Mouse (Mus musculus) CD8-positive naive resting alpha-beta T cell, adult 2 months (primary cell): ENCODE measurements around the gene Srprb.
A peak's percentile ranks its signal among the peaks of the same experiment; 100 is the strongest.
"Not testable (repeated sequence)": the region's sequence is repeated elsewhere in the genome, so short reads cannot be mapped to it uniquely, and the experiment has no call there.

ENCODE experiments used
- DNase-seq, 2 experiments: peaks; one replicate each; pipeline ENCODE4 v3.0.0; 2022; ENCODE audit warnings: low read depth in 2 of 2, low spot score in 2 of 2

Srprb gene

GRCm38 (mm10) chr9:103212654-103213420 is 10.9 kb upstream of the Srprb start:
- no peak for DNase-seq

- DNase-seq = no peak
Observed at GRCm38 (mm10) chr9:103208802-103209423, 7.0 kb upstream of the Srprb start.

- DNase-seq = peak; percentile 69 to 72
Observed at GRCm38 (mm10) chr9:103207846-103208245, 5.9 kb upstream of the Srprb start.

GRCm38 (mm10) chr9:103205786-103206185 is 3.8 kb upstream of the Srprb start:
- DNase-seq = no peak

GRCm38 (mm10) chr9:103188416-103188815 is 13.5 kb downstream of the Srprb start:
- DNase-seq = no peak

- no peak for DNase-seq
Observed at GRCm38 (mm10) chr9:103186747-103187146, 15.2 kb downstream of the Srprb start.

GRCm38 (mm10) chr9:103185946-103186345 is 16.0 kb downstream of the Srprb start:
- DNase-seq = no peak

GRCm38 (mm10) chr9:103184855-103185254 is 17.1 kb downstream of the Srprb start:
- DNase-seq = no peak

GRCm38 (mm10) chr9:103181886-103182285 is 20.1 kb downstream of the Srprb start:
- DNase-seq = no peak

GRCm38 (mm10) chr9:103180807-103181565 is 21.0 kb downstream of the Srprb start:
- DNase-seq = peak; percentile 35 to 39

GRCm38 (mm10) chr9:103180303-103180702 is 21.6 kb downstream of the Srprb start:
- no peak for DNase-seq

- no peak for DNase-seq
Observed at GRCm38 (mm10) chr9:103175692-103176091, 26.2 kb downstream of the Srprb start.

GRCm38 (mm10) chr9:103174771-103175519 is 27.0 kb downstream of the Srprb start:
- no peak for DNase-seq

- DNase-seq = no peak
Observed at GRCm38 (mm10) chr9:103168771-103169170, 33.2 kb downstream of the Srprb start.

- DNase-seq = no peak
Observed at GRCm38 (mm10) chr9:103168046-103168445, 33.9 kb downstream of the Srprb start.

- DNase-seq = no peak
Observed at GRCm38 (mm10) chr9:103163806-103164205, 38.1 kb downstream of the Srprb start.

GRCm38 (mm10) chr9:103155158-103155557 is 46.8 kb downstream of the Srprb start:
- DNase-seq = not testable (repeated sequence)

GRCm38 (mm10) chr9:103154568-103154967 is 47.4 kb downstream of the Srprb start:
- DNase-seq = no peak

GRCm38 (mm10) chr9:103153286-103153685 is 48.7 kb downstream of the Srprb start:
- DNase-seq = no peak

- DNase-seq = no peak
Observed at GRCm38 (mm10) chr9:103149074-103149799, 52.7 kb downstream of the Srprb start.

- DNase-seq = no peak
Observed at GRCm38 (mm10) chr9:103147103-103147502, 54.8 kb downstream of the Srprb start.
